Mouse (Mus musculus): Measurements from ENCODE around the gene Papss2. TPM values are rescaled to one million over a fixed set of nuclear protein-coding genes. Genes with fewer than 3 reads are reported as not detected.

The Papss2 gene
- total RNA-seq (2021): 10 to 100 TPM; 11.4 to 13.2 TPM
- long read RNA-seq, experiment 1, transcript Papss2-202 (12 exons, 2,047 nt): major isoform, 9 of 12 reads
- long read RNA-seq, experiment 1, partial matches to known transcripts: 2 of 12 reads
- long read RNA-seq, experiment 1, other reads (novel, unspliced or antisense): 1 of 12 reads
- long read RNA-seq, experiment 2, partial matches to known transcripts: 1 of 6 reads
- long read RNA-seq, experiment 2, other reads (novel, unspliced or antisense): 1 of 6 reads

DNA sequence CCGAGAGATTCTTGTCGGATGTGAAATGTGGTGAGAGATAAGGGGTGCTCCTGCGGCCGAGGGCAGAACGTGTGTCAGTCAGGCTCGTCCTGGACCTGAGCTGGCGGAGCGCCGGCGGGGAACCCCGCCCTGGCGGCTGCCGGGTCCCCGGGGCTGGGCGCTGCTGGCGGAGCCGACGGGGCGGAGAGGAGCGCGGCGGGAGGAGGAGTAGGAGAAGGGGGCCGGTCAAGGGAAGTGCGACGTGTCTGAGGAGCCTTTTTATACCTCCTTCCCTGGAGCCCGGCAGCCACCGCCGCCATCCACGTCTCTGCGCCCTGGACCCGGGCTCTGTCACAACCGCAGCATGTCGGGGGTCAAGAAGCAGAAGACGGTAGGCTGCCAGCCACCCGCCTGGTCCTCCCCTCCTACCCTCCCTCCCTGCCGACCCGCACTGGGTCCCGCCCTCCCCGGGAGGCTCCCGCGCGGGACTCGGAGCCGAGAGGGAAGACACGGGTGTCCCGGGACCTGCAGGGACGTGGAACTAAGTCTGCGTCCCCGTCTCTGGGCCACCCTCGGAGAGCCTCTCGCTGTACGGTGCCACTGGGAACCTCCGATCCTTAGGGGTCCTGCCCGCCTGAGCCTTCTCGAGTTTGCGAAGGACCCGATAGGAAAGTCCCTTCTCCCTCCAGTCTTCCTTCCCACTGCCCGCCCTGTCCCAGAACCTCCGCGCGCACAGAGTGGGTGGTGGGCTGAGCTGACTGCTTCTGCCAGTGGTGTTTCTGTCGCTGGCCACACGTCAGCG lies at the start of gene Papss2:
Papss2 (plus strand) TSS at position 285 of the 781 bp plus-strand sequence.
- DNase-seq: peak; percentile 70

DNA sequence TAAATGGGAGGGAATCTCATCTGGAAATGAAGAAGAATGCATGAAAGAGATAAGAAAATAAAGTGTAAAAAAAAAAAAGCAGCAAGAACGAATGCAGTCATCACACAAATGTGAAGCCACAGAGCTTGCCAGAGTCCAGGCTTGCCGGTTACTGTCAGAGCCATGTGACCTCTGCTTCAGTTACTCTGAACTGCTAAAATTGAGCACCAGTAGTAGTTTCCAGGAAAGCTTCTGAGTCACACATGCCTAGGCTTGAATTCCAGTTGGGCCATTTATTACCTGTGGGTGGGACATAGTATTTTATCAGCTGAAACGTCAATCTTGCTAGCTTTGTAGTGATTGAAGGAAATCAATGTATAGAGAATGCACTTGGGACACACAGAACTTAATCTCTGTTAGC lies 48.2 kb upstream of the Papss2 start:
- DNase-seq: no peak

DNA sequence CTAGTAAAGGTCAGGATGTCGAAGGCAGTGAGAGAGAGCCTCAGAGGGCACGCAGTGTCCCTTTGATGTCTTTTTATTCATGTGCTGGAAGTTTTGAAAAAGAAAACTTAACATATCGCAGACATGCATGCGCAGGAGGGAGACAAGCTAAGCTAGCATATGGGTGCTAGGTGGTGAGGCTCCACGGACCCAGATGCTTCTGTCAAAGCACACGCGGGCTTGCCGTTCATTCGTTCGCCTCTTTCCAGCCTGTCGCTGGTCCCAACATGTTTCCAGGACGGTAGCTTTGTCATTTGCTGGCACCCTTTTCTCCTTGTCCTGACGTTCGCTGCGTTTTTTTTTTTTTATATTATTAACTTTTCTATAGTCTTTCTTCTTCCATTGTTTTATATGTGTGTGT lies 47.4 kb upstream of the Papss2 start:
- DNase-seq: no peak

DNA sequence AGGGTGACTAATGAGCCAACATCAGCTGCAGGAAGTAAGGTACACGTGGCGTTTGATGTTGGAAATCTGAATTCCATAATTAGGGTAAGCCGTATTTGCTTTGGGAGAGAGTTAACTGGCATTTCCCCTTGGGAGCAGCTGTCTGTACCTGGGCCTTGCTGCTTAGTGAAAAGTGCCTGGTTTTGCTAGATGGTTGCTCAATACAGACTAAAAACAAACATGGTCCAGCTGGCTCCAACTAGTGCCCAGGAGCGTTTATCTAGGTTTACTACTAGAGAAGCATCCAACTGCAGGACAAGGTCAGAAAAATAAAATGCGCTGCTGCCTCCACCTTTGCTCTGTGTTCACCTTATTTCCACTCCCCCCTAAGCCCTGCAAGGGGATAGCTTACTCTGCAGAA lies 45.1 kb upstream of the Papss2 start:
- DNase-seq: no peak

DNA sequence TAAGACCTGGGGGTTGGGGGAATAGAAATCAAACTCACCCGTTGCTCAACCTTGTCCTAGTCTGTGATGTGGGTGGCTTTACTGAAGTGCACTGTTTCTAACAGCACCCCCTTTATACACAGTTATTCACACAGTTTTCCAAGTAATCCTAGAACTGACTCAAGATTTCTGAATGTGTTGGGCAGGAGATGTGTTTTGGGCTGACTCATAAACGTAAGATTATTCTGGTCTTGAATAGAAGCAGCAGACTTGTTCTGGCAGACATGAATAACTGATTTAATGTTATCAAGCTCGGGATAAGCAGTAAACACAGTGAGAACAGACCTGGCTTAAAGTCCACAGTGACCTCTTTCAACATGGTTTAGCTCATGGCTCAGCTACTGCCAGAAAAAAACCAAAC lies 44.1 kb upstream of the Papss2 start:
- DNase-seq: no peak

DNA sequence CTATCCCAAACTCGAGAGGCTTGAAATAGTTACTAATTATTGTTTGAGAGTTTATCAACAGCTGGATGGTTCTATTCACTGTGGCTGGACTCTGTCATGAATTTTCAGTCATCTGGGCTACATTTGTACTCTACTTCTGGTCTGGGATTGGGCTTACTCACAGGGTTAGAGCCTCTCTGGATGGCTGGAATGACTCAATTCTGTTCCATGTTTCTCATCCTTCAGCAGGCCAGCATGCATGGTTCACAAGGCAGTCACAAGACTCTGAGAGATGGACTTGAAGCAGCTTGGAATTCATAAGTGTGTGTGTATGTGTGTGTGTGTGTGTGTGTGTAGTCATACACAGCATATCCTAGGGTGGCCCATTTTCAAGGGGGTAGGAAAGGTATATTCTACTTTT lies 43.5 kb upstream of the Papss2 start:
- DNase-seq: no peak

DNA sequence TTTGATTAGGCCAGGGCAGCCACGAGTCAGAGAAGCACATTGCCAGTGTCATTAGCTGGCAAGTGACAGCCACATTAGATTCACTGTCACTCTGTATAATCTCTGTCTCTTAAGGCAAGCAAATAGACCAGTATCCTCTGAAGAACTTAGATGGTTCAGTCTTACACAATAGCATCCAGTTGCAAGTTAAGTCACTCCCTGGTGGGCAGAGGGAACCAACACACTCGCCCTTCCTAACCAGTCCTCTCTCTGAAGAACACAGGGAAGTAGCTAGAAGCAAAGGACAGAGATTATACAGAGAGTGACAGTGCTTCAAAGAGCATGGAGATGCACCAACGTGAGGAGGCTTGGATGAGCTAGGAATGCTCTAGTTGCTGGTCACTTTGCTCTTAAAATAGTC lies 42.3 kb upstream of the Papss2 start:
- DNase-seq: no peak

DNA sequence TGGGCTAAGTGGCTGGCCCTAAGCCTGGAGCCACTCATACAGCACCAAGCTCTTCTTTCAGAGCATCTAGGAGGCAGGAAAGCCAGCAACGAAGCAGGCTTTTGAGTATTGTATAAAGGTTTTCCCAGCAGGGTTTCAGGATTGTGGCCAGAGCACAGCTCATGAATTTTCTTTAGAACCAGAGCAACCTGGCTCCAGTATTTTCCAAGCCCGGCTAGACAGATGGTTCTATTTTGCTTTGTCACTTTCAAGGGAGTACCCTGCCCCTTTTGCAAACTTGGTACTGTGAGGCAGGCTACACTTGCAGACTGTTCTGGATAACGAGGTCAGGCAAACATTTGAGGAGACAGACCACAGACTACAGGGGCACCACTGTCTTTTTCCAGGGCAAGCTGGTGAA lies 40.3 kb upstream of the Papss2 start:
- DNase-seq: no peak

DNA sequence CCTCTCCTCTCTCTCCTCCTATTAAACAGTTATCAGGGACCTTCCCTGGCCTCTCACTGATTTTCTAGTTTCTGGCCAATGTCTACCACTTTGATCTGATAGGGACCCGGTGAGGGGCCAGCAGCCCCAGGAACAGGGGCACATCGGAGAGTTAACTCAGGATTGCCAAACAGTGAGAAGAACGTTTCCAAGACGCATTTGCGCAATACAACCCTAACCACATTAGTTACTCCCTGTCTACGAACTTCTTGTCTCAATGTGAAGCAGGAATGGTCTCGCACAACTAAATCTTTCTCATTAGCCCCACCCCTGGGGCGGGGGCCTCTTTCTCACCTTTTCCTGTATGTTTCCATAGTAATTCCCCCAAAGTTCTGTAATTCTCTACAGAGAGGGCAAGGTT lies 28.6 kb upstream of the Papss2 start:
- no peak for DNase-seq

DNA sequence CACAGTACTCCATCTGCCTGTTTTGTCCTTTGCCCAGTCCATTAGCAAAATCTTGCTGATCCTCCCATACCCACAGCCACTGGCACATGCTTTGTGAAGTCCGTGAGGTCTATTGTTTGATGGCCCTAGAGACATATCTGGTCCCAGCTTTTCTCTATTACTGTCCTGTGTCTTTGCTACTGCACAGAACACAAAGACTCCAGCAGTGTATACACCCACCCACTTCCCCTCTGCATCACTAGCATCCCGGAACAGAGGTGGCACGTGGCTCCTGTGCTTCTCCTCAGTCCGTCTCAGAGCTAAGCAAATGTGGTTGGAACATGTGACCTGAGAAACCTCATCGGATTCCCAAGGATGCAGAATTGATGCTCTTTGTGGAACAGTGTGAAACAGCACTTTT lies 28.1 kb upstream of the Papss2 start:
- no peak for DNase-seq

DNA sequence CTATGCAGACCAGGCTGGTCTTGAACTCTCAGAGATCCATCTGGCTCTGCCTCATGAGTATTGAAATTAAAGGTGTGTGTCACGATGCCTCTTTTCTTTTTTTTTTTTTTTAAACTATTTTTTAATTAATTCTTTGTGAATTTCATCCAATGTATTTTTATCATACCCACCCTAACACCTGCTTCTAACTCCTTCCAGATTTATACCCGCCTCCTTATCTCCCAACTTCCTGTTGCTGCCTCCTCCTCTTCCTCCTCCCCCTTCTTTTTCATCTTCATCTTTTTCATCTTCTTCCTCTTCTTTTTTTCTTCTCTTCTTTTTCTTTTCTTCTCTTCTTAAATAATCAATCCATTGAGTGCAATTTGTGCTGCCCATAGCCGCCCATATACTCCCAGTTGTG lies 27.1 kb upstream of the Papss2 start:
- DNase-seq: no peak

DNA sequence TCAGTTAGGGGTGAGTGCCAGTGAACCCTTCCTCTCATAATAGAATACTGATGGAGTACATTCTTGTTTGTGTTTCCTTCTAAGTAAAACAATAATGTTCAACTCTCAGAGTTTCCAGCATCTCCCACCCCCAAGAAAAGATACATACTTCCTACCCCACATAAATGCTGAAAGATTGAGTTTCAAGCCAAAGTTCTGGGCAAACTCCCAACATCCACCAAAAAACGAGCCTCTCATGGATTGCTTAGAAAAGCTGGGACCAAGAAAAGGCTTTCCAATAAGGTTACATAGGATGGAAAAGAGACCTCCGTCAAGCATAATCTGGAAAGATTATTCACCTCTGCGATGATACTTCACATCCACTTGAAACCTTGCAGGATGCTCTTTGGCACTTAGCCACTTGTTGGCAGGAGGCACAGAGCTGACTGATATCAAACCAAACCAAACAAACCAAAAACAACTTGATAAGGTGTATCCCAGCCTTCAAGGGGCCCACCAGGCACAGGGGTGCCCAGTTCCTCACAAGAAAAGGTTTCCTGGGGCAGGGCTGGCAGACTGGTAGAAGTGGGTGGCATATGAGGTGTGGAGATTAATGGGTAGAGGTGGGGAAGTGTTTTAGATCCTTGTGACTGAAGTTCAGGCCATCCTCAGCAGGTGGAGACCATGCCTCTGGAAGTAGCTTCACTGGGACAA lies 26.5 kb upstream of the Papss2 start:
- DNase-seq: no peak

DNA sequence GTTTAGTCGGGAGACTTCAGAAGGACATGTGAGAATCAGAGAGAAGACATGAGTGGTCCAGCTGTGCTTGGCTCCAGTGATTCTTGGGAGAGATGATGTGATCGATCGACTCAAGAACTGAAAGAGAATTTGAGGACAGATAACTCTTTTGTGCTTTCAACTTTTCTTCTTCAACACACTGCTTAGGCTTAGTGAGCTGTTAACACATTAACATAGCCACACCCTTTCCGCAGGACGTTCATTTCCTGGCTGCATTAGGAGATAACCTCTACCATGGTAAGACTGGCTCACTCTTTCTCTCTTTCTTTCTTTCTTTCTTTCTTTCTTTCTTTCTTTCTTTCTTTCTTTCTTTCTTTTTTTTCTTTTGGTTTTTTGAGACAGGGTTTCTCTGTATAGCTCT lies 25.9 kb upstream of the Papss2 start:
- DNase-seq: no peak

DNA sequence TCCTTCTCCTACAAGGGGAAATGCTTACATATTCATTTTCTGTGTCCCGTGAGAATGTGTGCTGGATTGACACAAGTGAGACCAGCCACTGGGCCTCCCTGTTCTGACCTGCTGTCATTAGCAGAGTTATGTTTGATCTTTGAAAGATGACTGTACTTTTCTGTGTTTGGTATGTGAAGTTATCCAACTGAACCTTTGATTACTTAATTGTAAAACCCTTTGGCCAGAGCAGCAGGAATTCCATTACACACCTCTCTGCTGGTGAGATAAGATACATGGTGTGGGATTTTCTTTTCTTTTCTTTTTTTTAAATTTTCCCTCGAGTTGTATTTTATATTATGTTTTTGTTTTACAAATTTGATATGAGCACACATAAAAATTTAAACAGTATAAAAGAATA lies 23.4 kb upstream of the Papss2 start:
- no peak for DNase-seq

DNA sequence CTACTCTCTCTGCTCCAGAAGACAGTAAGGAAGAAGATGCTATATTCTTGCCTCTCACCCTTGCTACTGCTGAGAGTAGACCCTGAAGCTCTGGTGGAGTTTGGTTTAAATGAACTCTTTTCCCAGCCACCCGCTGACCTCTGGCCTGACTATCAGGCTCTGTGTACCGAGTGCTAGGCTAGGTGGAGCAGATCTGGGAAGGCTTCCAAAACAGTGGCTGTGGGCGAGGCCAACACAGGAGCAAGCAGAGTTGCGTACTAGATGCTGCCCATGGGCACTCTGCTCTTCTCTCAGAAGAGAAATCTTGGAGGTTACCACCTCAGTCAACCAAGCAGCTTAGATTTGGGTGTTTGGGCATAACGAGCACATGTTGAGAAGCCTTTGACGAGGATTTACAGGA lies 22.3 kb upstream of the Papss2 start:
- no peak for DNase-seq

DNA sequence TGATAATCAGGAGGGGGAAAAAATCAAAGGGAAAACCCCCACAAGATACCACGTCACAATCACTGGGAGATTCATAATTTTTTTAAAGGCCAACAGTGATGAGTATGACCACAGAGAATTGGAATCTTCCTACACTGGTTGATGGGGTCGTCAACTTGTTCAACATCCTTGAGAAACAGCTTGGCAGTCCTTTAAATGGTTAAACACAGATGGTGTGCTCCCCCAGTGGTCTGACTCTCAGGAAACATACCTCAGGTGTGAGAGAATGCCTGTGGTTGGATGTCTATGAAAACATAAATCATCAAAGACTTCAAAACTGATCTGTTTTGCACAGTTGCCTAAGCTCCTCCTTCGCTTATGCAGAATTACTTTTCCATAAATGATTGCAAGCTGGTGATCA lies 20.7 kb upstream of the Papss2 start:
- no peak for DNase-seq

DNA sequence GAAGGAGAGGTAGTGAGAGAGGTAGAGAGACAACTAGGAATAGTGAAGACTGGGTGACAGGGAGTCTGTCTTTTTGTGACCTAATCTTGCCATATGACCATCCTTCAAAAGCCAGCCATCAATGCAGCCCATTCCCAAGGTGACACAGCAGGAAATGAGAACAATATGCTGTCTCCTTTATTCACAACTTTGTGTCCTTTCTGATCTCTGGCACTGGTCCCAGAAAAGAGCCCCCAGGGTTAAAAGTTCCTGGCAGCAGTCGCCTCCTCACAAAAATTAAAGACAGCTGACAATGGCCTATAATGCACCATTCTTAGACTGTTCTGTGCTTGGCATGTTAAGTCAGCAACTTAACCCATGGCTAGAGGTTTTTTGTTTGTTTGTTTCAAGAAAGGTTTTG lies 17.8 kb upstream of the Papss2 start:
- DNase-seq: no peak

DNA sequence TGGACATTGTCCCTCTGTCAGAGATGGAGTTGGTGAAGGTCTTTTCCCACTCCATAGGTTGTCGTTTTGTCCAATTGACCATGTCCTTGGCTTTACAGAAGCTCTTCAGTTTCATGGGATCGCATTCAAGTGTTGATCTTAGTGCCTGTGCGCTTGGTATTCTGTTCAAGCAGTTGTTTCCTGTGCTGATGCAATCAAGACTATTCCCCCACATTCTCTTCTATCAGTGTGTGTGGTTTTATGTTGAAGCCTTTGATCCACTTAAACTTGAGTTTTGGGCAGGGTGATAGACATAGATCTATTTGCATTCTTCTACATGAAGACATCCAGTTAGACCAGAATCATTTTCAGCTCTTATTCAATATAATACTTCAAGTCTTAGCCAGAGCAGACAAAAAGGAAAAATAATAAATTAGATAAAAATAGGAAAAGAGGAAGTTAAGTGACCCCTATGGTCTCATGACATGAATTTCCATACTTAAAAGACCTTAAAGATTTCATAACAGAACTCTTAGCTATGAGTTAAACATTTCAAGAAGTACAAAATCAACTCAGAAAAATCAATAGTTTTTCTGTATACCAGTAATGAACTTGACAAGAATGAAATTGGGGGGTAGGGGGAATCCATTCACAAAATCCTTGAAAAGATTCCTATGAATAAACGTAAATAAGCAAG lies 12.4 kb upstream of the Papss2 start:
- no peak for DNase-seq

DNA sequence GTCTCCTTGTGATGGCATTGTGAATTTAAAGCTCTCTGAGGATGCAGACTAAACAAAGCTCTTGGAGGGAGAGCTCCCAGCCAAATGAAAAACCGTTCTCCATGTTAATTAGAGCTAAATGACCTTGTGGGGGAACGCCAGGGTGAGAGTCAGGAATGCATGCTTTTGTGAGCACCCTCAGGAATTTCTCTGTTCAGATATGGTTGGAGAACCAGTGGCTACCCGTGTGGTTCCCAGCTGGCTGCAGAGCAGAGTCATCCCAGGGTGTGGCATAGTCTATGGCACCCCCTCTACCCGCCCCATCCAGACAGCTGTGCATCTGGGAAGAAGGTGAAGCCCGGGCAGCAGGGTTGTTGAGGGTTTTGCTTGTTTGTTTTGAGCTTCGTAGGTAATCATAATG lies 7.9 kb upstream of the Papss2 start:
- no peak for DNase-seq

DNA sequence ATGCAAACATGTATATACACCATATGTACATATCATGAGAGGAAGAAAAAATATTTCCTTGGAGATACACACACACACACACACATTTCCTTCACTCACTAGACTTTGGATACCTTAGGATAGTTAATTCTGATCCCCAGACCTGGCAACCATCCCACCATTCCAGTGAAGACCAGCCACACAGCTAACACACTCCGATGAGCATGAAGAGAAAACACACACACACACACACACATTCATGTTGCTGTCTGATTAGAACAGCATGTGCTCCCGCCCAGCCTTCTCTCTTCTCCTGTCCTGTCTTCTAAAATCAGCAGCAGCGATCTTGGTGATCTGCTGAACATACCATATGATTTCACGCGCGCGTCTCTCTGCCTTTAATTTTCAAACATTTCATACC lies 2.8 kb upstream of the Papss2 start:
- DNase-seq: no peak

DNA sequence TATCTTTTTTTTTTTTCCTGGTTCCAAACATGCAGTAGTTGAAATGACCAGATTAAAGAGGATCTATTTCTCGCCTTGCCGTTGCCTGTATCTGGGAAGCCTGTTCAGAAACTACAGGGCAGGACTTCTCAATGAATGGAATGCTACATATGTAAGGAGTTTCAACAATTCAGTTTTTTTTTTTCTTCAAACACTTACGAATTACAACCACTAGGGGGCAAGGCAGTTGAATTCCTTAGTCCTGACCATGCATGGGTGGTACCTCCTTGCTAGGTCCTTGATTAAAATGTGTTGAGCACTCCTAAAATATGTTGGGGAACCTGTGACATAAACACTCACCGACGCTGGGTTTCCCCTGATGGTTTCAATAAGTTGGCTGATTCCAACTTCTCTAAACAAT lies 1.7 kb upstream of the Papss2 start:
- DNase-seq: no peak

DNA sequence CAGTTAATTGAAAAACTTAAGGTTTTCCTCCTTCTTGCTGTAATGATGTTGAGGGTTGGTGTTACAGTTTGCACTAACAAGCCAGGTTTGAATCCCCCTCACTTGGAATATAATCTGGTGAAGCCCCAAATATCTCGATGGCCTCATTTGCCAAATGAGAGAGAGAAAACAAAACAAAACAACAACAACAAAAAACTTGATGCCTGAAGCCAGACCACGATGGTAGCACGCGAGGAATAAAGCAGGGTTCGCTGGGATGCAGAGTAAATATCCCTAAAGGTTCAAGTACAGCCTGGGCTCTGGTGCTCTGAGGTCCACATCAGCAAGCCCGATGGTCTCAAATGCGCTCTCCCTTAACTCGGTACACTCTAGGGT lies 472 bp upstream of the Papss2 start:
- no peak for DNase-seq

DNA sequence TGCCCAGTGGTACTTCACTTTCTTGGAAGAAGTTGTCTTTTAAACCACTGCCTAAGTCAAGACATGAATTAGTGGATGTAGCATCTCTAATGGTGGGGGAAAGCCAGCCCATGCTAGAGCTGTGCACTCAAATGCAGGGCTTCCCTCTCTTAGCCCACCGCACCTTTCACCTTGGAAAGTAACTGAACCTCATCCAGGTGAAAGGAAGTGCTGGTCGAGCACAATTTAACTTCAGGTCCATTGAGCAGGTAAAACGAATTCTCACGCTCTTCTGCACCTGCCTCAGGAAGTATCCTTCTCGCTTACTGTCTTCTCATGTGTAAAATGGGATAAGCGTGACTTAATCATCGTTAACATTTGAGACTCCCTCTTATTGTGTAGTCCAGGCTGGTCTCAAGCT lies 3.4 kb downstream of the Papss2 start:
- no peak for DNase-seq
